Mouse (Mus musculus) embryonic facial prominence, embryonic 13.5 days (tissue): ENCODE measurements around the gene Fzd9. TPM values are rescaled to one million over a fixed set of nuclear protein-coding genes. Genes with fewer than 3 reads are reported as not detected.

Source experiments
- ATAC-seq: fragments of 200-750 bp; cut with Nextera tagmentation; 2 replicates; pipeline ENCODE4 v1.8.0; 2017; ENCODE audit warnings: low read depth; ENCODE audit not compliant: insufficient number of reproducible peaks, insufficient read depth, low FRiP score, low TSS enrichment
- H3K27ac ChIP-seq: fragments of 300-500 bp; sonication (generic); 2 replicates; pipeline ENCODE4 v1.5.1; 2015; ENCODE audit warnings: moderate library complexity, mild to moderate bottlenecking, inconsistent platforms
- H3K27me3 ChIP-seq: fragments of 300-500 bp; sonication (generic); 2 replicates; pipeline ENCODE4 v1.6.1; 2015; ENCODE audit warnings: mild to moderate bottlenecking, inconsistent platforms
- H3K36me3 ChIP-seq: fragments of 300-500 bp; sonication (generic); 2 replicates; pipeline ENCODE4 v1.6.1; 2015; ENCODE audit warnings: mild to moderate bottlenecking, inconsistent platforms
- H3K4me1 ChIP-seq: fragments of 300-500 bp; sonication (generic); 2 replicates; pipeline ENCODE4 v1.6.1; 2015; ENCODE audit warnings: inconsistent platforms
- H3K4me2 ChIP-seq: fragments of 300-500 bp; sonication (generic); 2 replicates; pipeline ENCODE4 v1.6.1; 2015; ENCODE audit warnings: moderate library complexity, mild to moderate bottlenecking, inconsistent platforms
- H3K4me3 ChIP-seq: fragments of 300-500 bp; sonication (generic); 2 replicates; pipeline ENCODE4 v1.5.1; 2015; ENCODE audit warnings: mild to moderate bottlenecking, inconsistent platforms
- H3K9ac ChIP-seq: fragments of 300-500 bp; sonication (generic); 2 replicates; pipeline ENCODE4 v1.6.1; 2015; ENCODE audit warnings: mild to moderate bottlenecking, inconsistent platforms
- H3K9me3 ChIP-seq: fragments of 300-500 bp; sonication (generic); 2 replicates; pipeline ENCODE4 v1.6.1; 2016; ENCODE audit warnings: inconsistent platforms
- WGBS: fragments of 180-500 bp; shearing (Covaris S2); methylation state at CpG from one replicate; pipeline ENCODE4 v1.1.7; 2015; ENCODE audit warnings: mixed read lengths; 5-methylcytosine and 5-hydroxymethylcytosine counted together
- polyA plus RNA-seq: library from polyadenylated mRNA; unstranded; fragments of >200 nt; fragmentation: Nextera tagmentation; extraction: Ambion mirVana; gene quantifications from 2 replicates; pipeline ENCODE4 v1.2.1, GENCODE M21; 2015

The Fzd9 gene
- polyA plus RNA-seq, result 11.9 and 18.1 TPM in 2 replicates

- Histone ChIP-seq H3K9me3 (no peaks in the 10 kb centered on the region), H3K4me3 (peak within 1 kb of the TSS; percentile 67), H3K36me3 (peaks cover 13% of the 10 kb centered on the region), H3K9ac (peak within 1 kb of the TSS; percentile 75), H3K27me3 (peaks cover 32% of the 10 kb centered on the region), H3K4me2 (peak within 1 kb of the TSS; percentile 98), H3K27ac (no peak within 1 kb of the TSS; the same call in 1 of the 2 replicates), H3K4me1 (peaks cover 30% of the 10 kb centered on the region)
- ATAC-seq, result peak; percentile 71
- WGBS, result under 1% methylated on average over 51 of the region's 51 CpGs
Observed at GRCm38 (mm10) chr5:135251079-135251454, at the start of gene Fzd9. Fzd9 (minus strand) TSS chr5:135251230.

GRCm38 (mm10) chr5:135292001-135292400 is 41.0 kb upstream of the Fzd9 start:
- H3K9me3 ChIP-seq, result no peaks in the 10 kb centered on the region
- 77% methylated on average over 2 of the region's 2 CpGs for WGBS
- H3K27ac ChIP-seq, result no peak overlapping the region
- H3K9ac ChIP-seq, result no peak overlapping the region
- 0 out of 2 replicates have a peak, but pooled peaks cover 4% of the 10 kb centered on the region for H3K4me1 ChIP-seq
- H3K4me2 ChIP-seq, result no peak overlapping the region
- no peak overlapping the region for H3K4me3 ChIP-seq
- no peaks in the 10 kb centered on the region for H3K36me3 ChIP-seq
- H3K27me3 ChIP-seq, result no peaks in the 10 kb centered on the region
- no peak for ATAC-seq

GRCm38 (mm10) chr5:135291193-135291592 is 40.2 kb upstream of the Fzd9 start:
- Histone ChIP-seq H3K4me1 (0 out of 2 replicates have a peak, but pooled peaks cover 4% of the 10 kb centered on the region), H3K9ac (no peak overlapping the region), H3K4me3 (no peak overlapping the region), H3K4me2 (no peak overlapping the region), H3K9me3 (no peaks in the 10 kb centered on the region), H3K27ac (no peak overlapping the region), H3K36me3 (no peaks in the 10 kb centered on the region), H3K27me3 (no peaks in the 10 kb centered on the region)
- WGBS, result 36% methylated on average over 4 of the region's 4 CpGs
- 0 out of 2 replicates have a peak, but pooled peaks have one; percentile 46 for ATAC-seq

DNA sequence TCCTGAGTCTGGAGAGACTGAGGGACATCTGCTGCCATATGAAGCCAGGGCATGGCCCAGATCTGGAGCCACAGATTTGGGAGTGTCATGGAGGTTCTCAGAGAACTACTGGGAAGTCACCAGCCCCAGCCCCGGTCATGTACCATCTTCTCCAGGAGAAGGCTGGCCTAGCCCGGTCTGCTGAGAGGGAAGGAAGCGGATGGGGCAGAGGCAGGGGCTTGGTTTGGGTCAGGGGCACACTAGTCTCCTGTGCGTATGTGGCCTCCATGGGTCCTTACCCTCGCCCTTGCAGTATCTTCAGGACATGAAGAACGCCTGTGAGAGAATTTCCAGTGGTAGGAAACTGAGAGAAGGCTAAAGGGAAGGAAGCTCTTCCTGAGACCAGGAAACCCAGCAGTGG is 39.7 kb upstream of the Fzd9 start:
- WGBS, result 83% methylated on average over 6 of the region's 6 CpGs
- no peaks in the 10 kb centered on the region for H3K27me3 ChIP-seq
- H3K9me3 ChIP-seq, result no peaks in the 10 kb centered on the region
- H3K36me3 ChIP-seq, result no peaks in the 10 kb centered on the region
- no peak overlapping the region for H3K4me3 ChIP-seq
- no peak for ATAC-seq
- no peak overlapping the region for H3K4me2 ChIP-seq
- no peak overlapping the region for H3K27ac ChIP-seq
- no peak overlapping the region for H3K9ac ChIP-seq
- 0 out of 2 replicates have a peak, but pooled peaks cover 4% of the 10 kb centered on the region for H3K4me1 ChIP-seq

DNA sequence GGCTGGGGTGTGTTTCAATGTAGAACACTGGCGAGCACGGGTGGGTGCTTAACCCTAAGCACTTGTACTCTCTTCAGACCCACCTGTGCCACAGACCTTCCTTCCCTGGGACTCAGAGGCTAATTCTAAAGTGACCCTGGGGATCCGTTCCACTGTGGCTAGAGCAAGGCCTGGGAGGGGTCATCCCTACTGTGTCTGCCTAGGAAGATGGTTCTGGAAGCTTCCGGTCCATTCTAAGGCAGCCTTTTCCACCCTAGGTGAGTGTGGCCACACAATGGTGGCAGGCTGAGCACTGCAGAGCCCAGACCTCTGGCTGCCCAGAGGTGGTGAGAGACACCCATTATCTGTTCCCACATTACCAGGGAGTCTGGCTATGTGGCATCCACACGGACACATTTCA is 35.9 kb upstream of the Fzd9 start:
- 75% methylated on average over 5 of the region's 5 CpGs for WGBS
- no peak for ATAC-seq
- no peaks in the 10 kb centered on the region for H3K27me3 ChIP-seq
- no peak overlapping the region for H3K27ac ChIP-seq
- H3K9ac ChIP-seq, result no peak overlapping the region
- no peaks in the 10 kb centered on the region for H3K36me3 ChIP-seq
- 0 out of 2 replicates have a peak, but pooled peaks cover under 1% of the 10 kb centered on the region for H3K4me1 ChIP-seq
- no peaks in the 10 kb centered on the region for H3K9me3 ChIP-seq
- H3K4me2 ChIP-seq, result no peak overlapping the region
- no peak overlapping the region for H3K4me3 ChIP-seq

GRCm38 (mm10) chr5:135286185-135286584 is 35.2 kb upstream of the Fzd9 start:
- Histone ChIP-seq H3K4me2 (no peak overlapping the region), H3K4me3 (no peak overlapping the region), H3K9ac (no peak overlapping the region), H3K27me3 (no peaks in the 10 kb centered on the region), H3K36me3 (no peaks in the 10 kb centered on the region), H3K9me3 (no peaks in the 10 kb centered on the region), H3K27ac (no peak overlapping the region), H3K4me1 (no peaks in the 10 kb centered on the region)
- ATAC-seq, result peak; percentile 70; the same call in 1 of the 2 replicates
- WGBS, result 1% methylated on average over 6 of the region's 6 CpGs

GRCm38 (mm10) chr5:135285211-135285610 is 34.2 kb upstream of the Fzd9 start:
- H3K4me3 ChIP-seq, result no peak overlapping the region
- peaks cover 1% of the 10 kb centered on the region; the same call in 1 of the 2 replicates for H3K4me1 ChIP-seq
- H3K4me2 ChIP-seq, result no peak overlapping the region
- WGBS, result 57% methylated on average over 3 of the region's 3 CpGs
- H3K9me3 ChIP-seq, result no peaks in the 10 kb centered on the region
- ATAC-seq, result no peak
- H3K9ac ChIP-seq, result no peak overlapping the region
- H3K27me3 ChIP-seq, result no peaks in the 10 kb centered on the region
- no peak overlapping the region for H3K27ac ChIP-seq
- H3K36me3 ChIP-seq, result no peaks in the 10 kb centered on the region

DNA sequence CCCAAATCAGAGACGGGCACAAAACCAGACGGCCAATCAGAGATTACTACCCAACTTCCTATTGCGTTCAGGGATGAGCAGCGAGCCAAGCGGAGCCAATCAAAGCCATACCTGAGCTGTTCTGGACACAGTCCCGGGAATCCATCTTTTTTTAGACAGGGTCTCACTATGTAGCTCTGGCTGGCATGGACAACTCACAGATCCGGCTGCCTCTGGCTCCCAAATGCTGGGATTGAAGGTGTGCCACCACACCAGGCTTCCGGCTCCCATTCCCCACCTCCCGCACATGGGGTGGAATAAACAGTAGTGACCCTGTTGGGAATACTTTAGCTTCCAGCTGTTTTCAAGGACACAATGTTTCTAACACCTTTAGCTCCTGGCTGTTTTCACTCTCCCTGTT is 29.2 kb upstream of the Fzd9 start:
- WGBS, result 74% methylated on average over 9 of the region's 9 CpGs
- ATAC-seq, result no peak
- H3K4me1 ChIP-seq, result peaks cover 19% of the 10 kb centered on the region
- H3K27ac ChIP-seq, result no peak overlapping the region
- H3K9me3 ChIP-seq, result no peaks in the 10 kb centered on the region
- no peak overlapping the region for H3K9ac ChIP-seq
- H3K4me2 ChIP-seq, result no peak overlapping the region
- no peaks in the 10 kb centered on the region for H3K36me3 ChIP-seq
- peaks cover 15% of the 10 kb centered on the region for H3K27me3 ChIP-seq
- H3K4me3 ChIP-seq, result no peak overlapping the region

GRCm38 (mm10) chr5:135276597-135276996 is 25.6 kb upstream of the Fzd9 start:
- no peaks in the 10 kb centered on the region for H3K36me3 ChIP-seq

GRCm38 (mm10) chr5:135274663-135275396 is 23.8 kb upstream of the Fzd9 start:
- Histone ChIP-seq H3K36me3 (no peaks in the 10 kb centered on the region), H3K4me2 (peak overlapping the region; percentile 48)
- 11% methylated on average over 15 of the region's 15 CpGs for WGBS

More at GRCm38 (mm10) chr5:135276597-135276996, 25.6 kb upstream of the Fzd9 start:
- Histone ChIP-seq H3K4me3 (peak overlapping the region; percentile 29), H3K9me3 (no peaks in the 10 kb centered on the region), H3K4me1 (peaks cover 38% of the 10 kb centered on the region), H3K9ac (peak overlapping the region; percentile 68), H3K4me2 (peak overlapping the region; percentile 57), H3K27ac (peak overlapping the region; percentile 91), H3K27me3 (peaks cover 15% of the 10 kb centered on the region)
- WGBS, result 5% methylated on average over 36 of the region's 36 CpGs
- ATAC-seq, result no peak

GRCm38 (mm10) chr5:135271563-135272165 is 20.6 kb upstream of the Fzd9 start:
- H3K9me3 ChIP-seq, result no peaks in the 10 kb centered on the region
- no peak overlapping the region for H3K4me3 ChIP-seq
- peaks cover 10% of the 10 kb centered on the region for H3K27me3 ChIP-seq
- no peak for ATAC-seq
- H3K4me2 ChIP-seq, result no peak overlapping the region
- no peaks in the 10 kb centered on the region for H3K36me3 ChIP-seq
- peaks cover 34% of the 10 kb centered on the region for H3K4me1 ChIP-seq
- 56% methylated on average over 12 of the region's 12 CpGs for WGBS
- H3K9ac ChIP-seq, result no peak overlapping the region
- H3K27ac ChIP-seq, result no peak overlapping the region

More at GRCm38 (mm10) chr5:135274663-135275396, 23.8 kb upstream of the Fzd9 start:
- no peaks in the 10 kb centered on the region for H3K9me3 ChIP-seq
- peak; percentile 68 for ATAC-seq
- peaks cover 35% of the 10 kb centered on the region for H3K4me1 ChIP-seq
- peak overlapping the region; percentile 91 for H3K27ac ChIP-seq
- peak overlapping the region; percentile 57; the same call in 1 of the 2 replicates for H3K9ac ChIP-seq
- peak overlapping the region; percentile 14 for H3K4me3 ChIP-seq
- H3K27me3 ChIP-seq, result peaks cover 15% of the 10 kb centered on the region

- no peak overlapping the region for H3K4me2 ChIP-seq
- no peaks in the 10 kb centered on the region for H3K36me3 ChIP-seq
- H3K9me3 ChIP-seq, result no peaks in the 10 kb centered on the region
- no peak overlapping the region for H3K27ac ChIP-seq
- no peak overlapping the region for H3K4me3 ChIP-seq
- no peaks in the 10 kb centered on the region for H3K27me3 ChIP-seq
- H3K4me1 ChIP-seq, result peaks cover 24% of the 10 kb centered on the region
- 67% methylated on average over 4 of the region's 4 CpGs for WGBS
- H3K9ac ChIP-seq, result no peak overlapping the region
- no peak for ATAC-seq
Observed at GRCm38 (mm10) chr5:135270361-135270760, 19.3 kb upstream of the Fzd9 start.
